Mouse (Mus musculus) adrenal gland, postnatal 4 days (tissue): Measurements from ENCODE around the gene Nt5c3. TPM values are rescaled to one million over a fixed set of nuclear protein-coding genes. Genes with fewer than 3 reads are reported as not detected.
"Not testable (repeated sequence)": the region's sequence is repeated elsewhere in the genome, so short reads cannot be mapped to it uniquely, and the experiment has no call there.

Experiments
- DNase-seq, 2 experiments: peaks; one replicate each; pipeline ENCODE4 v3.0.0; 2021 to 2022; ENCODE audit warnings: low spot score in 2 of 2, mixed read lengths in 2 of 2
- total RNA-seq, 2 experiments: library from RNA; stranded (reverse); gene quantifications; 2 replicates each; pipeline ENCODE4 v1.2.3; 2021

Gene Nt5c3
- total RNA-seq, 2 experiments from 2014 or later = 36.2 to 41.8 TPM

- no peak for DNase-seq
Observed at GRCm38 (mm10) chr6:56905486-56905885, 18.2 kb downstream of the Nt5c3 start.

GRCm38 (mm10) chr6:56904982-56905381, 18.8 kb downstream of the Nt5c3 start:
- DNase-seq = no peak

GRCm38 (mm10) chr6:56904330-56904729, 19.4 kb downstream of the Nt5c3 start:
- DNase-seq = no peak

- DNase-seq = no peak
Observed at GRCm38 (mm10) chr6:56903831-56904230, 19.9 kb downstream of the Nt5c3 start.

GRCm38 (mm10) chr6:56902606-56903520, 20.9 kb downstream of the Nt5c3 start:
- no peak for DNase-seq

GRCm38 (mm10) chr6:56901824-56902386, 21.8 kb downstream of the Nt5c3 start:
- no peak for DNase-seq

- DNase-seq = no peak
Observed at GRCm38 (mm10) chr6:56901336-56901735, 22.4 kb downstream of the Nt5c3 start.

- no peak for DNase-seq
Observed at GRCm38 (mm10) chr6:56899601-56900000, 24.1 kb downstream of the Nt5c3 start.

- DNase-seq = no peak
Observed at GRCm38 (mm10) chr6:56890762-56891161, 33.0 kb downstream of the Nt5c3 start.

- no peak for DNase-seq
Observed at GRCm38 (mm10) chr6:56888561-56888960, 35.2 kb downstream of the Nt5c3 start.

- no peak for DNase-seq
Observed at GRCm38 (mm10) chr6:56879352-56879955, 44.3 kb downstream of the Nt5c3 start.

GRCm38 (mm10) chr6:56877985-56878384, 45.7 kb downstream of the Nt5c3 start:
- no peak for DNase-seq

- no peak for DNase-seq
Observed at GRCm38 (mm10) chr6:56876870-56877269, 46.9 kb downstream of the Nt5c3 start.

GRCm38 (mm10) chr6:56870027-56870426, 53.7 kb downstream of the Nt5c3 start:
- no peak for DNase-seq

- DNase-seq = no peak
Observed at GRCm38 (mm10) chr6:56868565-56868964, 55.2 kb downstream of the Nt5c3 start.

GRCm38 (mm10) chr6:56866899-56867298, 56.8 kb downstream of the Nt5c3 start:
- not testable (repeated sequence) for DNase-seq

- no peak for DNase-seq
Observed at GRCm38 (mm10) chr6:56860205-56860848, 63.4 kb downstream of the Nt5c3 start.

- DNase-seq = no peak
Observed at GRCm38 (mm10) chr6:56856748-56857147, 67.0 kb downstream of the Nt5c3 start.

GRCm38 (mm10) chr6:56854803-56855202, 68.9 kb downstream of the Nt5c3 start:
- no peak for DNase-seq

- DNase-seq = no peak
Observed at GRCm38 (mm10) chr6:56850315-56850714, 73.4 kb downstream of the Nt5c3 start.

GRCm38 (mm10) chr6:56848974-56849373, 74.8 kb downstream of the Nt5c3 start:
- no peak for DNase-seq

GRCm38 (mm10) chr6:56844365-56844764, 79.4 kb downstream of the Nt5c3 start:
- no peak for DNase-seq
